Mouse (Mus musculus): ENCODE measurements around the gene Lhfpl1. TPM values are rescaled to one million over a fixed set of nuclear protein-coding genes. Genes with fewer than 3 reads are reported as not detected.

Lhfpl1 gene
- not detected for total RNA-seq (2023)

DNA sequence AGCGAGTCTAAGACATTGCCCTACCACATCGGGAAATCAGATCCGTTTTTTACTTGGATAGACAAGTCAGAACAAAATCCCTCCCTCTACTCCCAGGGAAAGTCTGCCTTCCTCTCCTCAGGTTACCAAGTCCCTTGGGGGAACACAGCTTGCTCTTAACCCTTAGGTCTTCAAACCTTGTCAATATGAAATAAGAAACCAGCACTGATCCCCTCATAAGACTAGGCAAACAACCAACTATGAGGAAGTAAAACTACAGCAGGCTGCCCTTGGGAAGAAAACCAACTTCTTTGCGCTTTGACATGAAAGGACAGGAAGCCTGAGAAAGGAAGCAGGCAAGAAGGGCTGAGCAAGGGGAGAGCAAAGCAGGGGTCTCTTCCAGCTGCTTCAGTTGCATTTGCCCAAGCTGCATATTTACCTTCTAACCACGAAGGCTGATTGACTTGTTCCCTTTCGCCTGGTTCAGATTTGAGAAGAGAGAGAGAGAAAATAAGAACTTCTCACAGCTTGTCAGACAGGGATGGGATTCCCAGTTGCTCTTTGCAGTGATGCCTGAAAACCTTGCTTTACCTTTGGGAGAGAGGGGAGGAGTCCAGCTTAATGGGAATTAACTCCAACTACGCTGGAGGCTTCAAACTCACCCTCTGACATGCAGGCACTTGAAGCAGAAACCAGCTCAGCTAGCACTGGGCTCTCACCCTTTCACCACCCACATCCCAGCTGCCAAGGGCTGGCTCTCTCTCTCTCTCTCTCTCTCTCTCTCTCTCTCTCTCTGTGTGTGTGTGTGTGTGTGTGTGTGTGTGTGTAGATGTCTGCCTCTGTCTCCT, at the start of gene Lhfpl1:
Gene Lhfpl1, minus strand, starts transcription at position 713 of the 827 bp plus-strand sequence.

Other genes with a start within 250 kb of the Lhfpl1 start
- under 1 TPM; 0.39 to 0.81 TPM for gene Amot, start 156.1 kb upstream of the Lhfpl1 start, total RNA-seq (2023)

All from B cell, adult 67 days (primary cell).